Mouse (Mus musculus) G1E-ER4 (cell line): ENCODE measurements around the gene Krt1. TPM values are rescaled to one million over a fixed set of nuclear protein-coding genes. Genes with fewer than 3 reads are reported as not detected.

Source experiments
- GATA1 ChIP-seq: IDR thresholded peaks from one replicate; pipeline ENCODE4 v1.8.0; 2012; ENCODE audit warnings: low read length, inconsistent platforms
- polyA plus RNA-seq: library from polyadenylated mRNA; stranded (reverse); fragments of >175 nt; gene quantifications from 2 replicates; pipeline ENCODE4 v1.2.3, GENCODE M21; 2012

Gene Krt1
- polyA plus RNA-seq, 1 experiment, result not detected

DNA sequence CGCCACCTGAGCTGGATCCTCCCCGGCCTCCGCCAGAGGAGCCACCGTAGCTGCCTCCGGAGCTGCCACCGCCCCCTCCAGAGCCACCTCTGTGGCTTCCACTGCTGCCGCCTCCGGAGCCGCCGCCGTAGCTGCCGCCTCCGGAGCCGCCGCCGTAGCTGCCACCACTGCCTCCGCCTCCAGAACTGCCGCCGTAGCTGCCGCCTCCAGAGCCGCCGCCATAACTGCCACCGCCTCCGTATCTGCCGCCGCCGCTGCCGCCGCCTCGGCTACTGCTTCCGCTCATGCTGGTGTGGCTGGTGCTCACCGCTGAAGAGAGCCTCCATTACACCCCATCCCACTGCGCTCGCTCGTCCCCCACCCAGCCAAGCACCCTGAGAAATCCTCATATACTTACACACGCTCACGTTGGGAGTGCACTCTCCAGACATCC is 4.6 kb downstream of the Krt1 start:
- no peak for TF ChIP-seq GATA1

DNA sequence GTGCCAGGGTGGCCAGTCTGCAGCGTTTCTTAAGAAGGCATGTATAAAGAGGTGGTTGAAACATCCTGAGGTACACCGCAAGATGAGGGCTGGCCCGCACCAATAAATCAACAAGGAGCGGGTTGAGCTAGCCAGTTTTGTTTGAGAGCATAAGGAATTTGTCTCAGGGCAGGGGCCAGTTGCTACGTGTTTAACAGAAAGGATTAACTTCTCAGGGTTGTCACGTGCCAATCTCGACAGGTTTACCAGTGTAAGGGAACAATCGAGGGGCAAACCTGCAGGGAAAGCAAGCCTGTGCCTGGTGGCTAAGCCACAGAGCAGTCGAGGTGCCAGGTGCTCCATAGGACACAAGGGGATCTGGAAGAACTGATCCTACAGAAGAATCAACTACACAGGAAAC is 7.4 kb downstream of the Krt1 start:
- TF ChIP-seq GATA1, result no peak

GRCm38 (mm10) chr15:101834784-101835328 is 15.7 kb downstream of the Krt1 start:
- TF ChIP-seq GATA1, result no peak

DNA sequence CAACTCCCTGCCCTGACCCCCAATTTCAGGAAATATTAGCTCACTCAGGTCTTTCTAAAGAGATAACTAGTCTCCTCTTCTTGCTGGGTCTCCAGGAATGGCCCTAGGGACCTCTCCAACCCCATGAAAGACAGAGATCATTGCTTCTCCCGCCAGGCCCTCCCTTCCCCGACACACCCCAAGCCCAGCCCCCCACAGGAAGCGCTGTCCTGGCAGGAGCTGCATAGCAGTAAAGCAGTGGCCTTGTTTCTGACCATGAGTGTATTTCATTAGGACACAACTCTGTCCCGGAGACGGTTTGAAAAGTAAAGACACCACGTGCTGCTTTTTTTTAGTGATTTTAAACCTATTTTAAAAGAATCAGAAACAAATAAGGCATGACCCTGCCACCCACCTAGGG is 17.5 kb downstream of the Krt1 start:
- TF ChIP-seq GATA1, result no peak

DNA sequence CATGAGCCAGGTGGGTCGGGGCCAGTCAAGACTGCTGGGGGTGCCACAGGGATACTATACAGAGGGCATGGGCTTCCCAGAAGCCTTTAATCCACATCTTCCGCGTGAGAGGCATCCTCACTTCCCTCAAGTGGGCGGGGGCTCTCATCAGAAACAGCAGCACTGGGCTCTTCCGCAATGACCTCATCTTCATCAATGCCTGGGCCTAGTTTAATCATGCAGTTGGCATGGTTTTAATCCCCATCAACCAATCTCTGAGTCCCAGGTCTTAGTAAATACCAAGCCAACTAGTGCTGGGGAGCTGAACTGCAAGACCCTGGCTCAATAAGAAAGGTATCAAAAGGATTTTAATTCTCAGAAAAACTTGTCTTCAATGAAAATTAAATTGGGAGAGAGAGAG is 21.2 kb downstream of the Krt1 start:
- no peak for TF ChIP-seq GATA1

DNA sequence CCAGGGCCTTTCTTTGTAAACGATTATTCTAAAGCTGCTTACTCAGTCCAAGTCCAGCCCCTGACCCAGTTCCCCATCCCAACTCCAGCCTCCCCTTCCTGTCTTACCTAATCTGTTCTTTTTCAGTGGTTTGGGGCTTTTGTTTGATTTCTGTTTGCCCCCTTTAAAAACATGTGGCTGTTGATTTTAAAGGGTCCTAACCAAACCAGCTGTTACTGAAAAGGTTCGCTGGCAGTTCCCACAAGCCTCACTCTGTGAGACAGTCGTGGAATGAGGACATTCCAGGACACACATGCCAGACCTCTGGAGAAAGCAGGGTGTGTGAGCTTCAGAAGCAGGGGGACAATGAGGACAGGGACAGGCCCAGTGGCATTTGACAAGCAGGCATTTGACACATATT is 28.8 kb downstream of the Krt1 start:
- TF ChIP-seq GATA1, result no peak

DNA sequence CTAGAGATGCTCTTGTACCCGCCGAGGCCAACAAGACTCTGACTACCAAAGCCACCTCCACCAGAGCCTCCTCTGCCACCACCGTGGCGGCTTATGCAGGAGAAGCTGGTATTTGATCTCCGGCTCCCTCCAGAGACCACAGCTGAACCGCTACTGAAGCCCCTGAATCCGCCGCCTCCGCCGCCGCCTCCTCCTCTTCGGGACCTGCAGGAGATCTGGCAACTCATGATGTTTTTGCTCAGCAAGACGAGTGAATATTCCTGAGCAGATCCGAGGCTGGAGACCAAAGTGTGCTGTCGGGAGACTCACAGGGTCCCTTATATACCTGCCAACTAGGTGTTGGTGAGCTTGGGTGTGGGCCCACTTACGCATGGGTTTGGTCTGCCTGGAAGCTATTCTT is 32.7 kb downstream of the Krt1 start, which contains the start of gene Krt2:
Gene Krt2, minus strand, starts transcription at position 295 of the 400 bp plus-strand sequence.
- no peak for TF ChIP-seq GATA1

DNA sequence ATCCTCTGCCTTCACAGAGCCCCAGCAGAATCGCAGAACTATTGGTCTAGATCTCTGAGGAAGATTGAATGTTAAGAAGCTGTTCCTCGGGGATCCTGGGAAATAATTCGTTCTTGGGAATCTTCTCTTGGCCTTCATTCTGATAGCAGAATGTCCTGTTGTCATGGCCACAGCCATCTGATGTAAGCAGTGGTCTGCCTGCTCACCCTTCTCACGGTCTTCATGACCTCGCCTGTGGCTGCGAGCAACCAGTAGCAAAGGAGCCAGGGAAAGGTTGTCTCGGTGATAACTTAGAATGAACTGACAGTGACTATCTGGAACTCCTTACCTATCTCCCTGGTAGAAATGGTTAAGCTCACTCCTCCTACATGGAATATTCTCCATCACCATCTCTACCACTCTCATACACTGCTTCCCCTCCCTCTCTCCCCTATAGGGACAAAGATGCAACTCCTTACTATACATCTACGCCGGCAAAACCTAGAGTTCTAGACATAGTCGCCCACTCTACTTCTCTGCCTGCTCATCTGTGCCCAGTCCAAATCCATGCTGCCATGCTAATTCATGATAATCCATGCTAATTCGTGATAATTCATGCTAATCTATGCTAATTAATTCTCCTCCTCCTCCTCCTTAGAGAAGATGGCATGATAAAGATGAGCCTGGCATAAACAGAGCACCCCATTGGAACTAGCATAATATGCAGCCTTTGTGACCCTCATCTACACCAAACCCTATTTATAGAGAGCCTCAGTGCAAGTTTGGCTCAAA is 47.4 kb downstream of the Krt1 start:
- no peak for TF ChIP-seq GATA1

GRCm38 (mm10) chr15:101802296-101802835 is 48.2 kb downstream of the Krt1 start, which contains the start of gene Krt73:
Gene Krt73, minus strand, starts transcription at chr15:101802346.
- no peak for TF ChIP-seq GATA1

Other genes starting within 250 kb of the Krt1 start
- gene Gm5414, start 222.6 kb downstream of the Krt1 start, polyA plus RNA-seq, result not detected in 2 replicates
- gene Gm5478, start 203.4 kb downstream of the Krt1 start, polyA plus RNA-seq, result not detected in 2 replicates
- gene Krt6b, start 170.5 kb downstream of the Krt1 start, polyA plus RNA-seq, result not detected in 2 replicates
- gene Krt6a, start 156.5 kb downstream of the Krt1 start, polyA plus RNA-seq, result not detected in 2 replicates
- gene Krt5, start 137.9 kb downstream of the Krt1 start, polyA plus RNA-seq, result not detected in 2 replicates
- not detected in 2 replicates for gene Krt71, start 107.7 kb downstream of the Krt1 start, polyA plus RNA-seq
- gene Krt72, start 64.3 kb downstream of the Krt1 start, polyA plus RNA-seq, result not detected in 2 replicates
- not detected in 2 replicates for gene Krt73, start 48.4 kb downstream of the Krt1 start, polyA plus RNA-seq
- not detected in 2 replicates for gene Krt2, start 32.6 kb downstream of the Krt1 start, polyA plus RNA-seq
- gene Krt77, start 18.9 kb upstream of the Krt1 start, polyA plus RNA-seq, result not detected in 2 replicates
- not detected in 2 replicates for gene Krt76, start 42.1 kb upstream of the Krt1 start, polyA plus RNA-seq
- gene Krt4, start 73.9 kb upstream of the Krt1 start, polyA plus RNA-seq, result not detected in 2 replicates
- gene Krt79, start 89.5 kb upstream of the Krt1 start, polyA plus RNA-seq, result not detected in 2 replicates
- gene Krt78, start 103.5 kb upstream of the Krt1 start, polyA plus RNA-seq, result not detected in 2 replicates
- not detected in 2 replicates for gene Krt8, start 153.7 kb upstream of the Krt1 start, polyA plus RNA-seq
- not detected in 2 replicates for gene Krt18, start 177.4 kb upstream of the Krt1 start, polyA plus RNA-seq
- gene Eif4b, start 223.0 kb upstream of the Krt1 start, polyA plus RNA-seq, result 375 and 424 TPM in 2 replicates
- gene Tns2, start 249.6 kb upstream of the Krt1 start, polyA plus RNA-seq, result 0.27 and 0.48 TPM in 2 replicates